Mouse (Mus musculus) spleen, adult 2 months (tissue): ENCODE measurements around the gene Atp6v0a1. TPM values are rescaled to one million over a fixed set of nuclear protein-coding genes. Genes with fewer than 3 reads are reported as not detected.

Experiments
- DNase-seq, 2 experiments: peaks; one replicate each; pipeline versions ENCODE4 v3.0.0 to v3.0.0-alpha.2; 2012 to 2021; ENCODE audit warnings: low spot score in 2 of 2, low read depth in 1 of 2
- H3K27ac ChIP-seq: fragments of 200-500 bp; 2 replicates; pipeline ENCODE4 v1.5.1; 2012; ENCODE audit warnings: low read length, inconsistent platforms; ENCODE audit not compliant: insufficient read depth
- H3K27me3 ChIP-seq: fragments of 200-500 bp; 2 replicates; pipeline ENCODE4 v1.6.1; 2012; ENCODE audit warnings: mild to moderate bottlenecking, moderate library complexity, low read length, inconsistent platforms; ENCODE audit not compliant: control insufficient read depth, insufficient read depth
- H3K36me3 ChIP-seq: fragments of 200-500 bp; 2 replicates; pipeline ENCODE4 v1.6.1; 2012; ENCODE audit warnings: mild to moderate bottlenecking, low read length, inconsistent platforms; ENCODE audit not compliant: control insufficient read depth, insufficient read depth
- H3K4me1 ChIP-seq: fragments of 200-500 bp; 2 replicates; pipeline ENCODE4 v1.6.1; 2011; ENCODE audit warnings: inconsistent platforms; ENCODE audit not compliant: control insufficient read depth, insufficient read depth, insufficient read length
- H3K4me3 ChIP-seq: fragments of 200-500 bp; 2 replicates; pipeline ENCODE4 v1.5.1; 2011; ENCODE audit warnings: mild to moderate bottlenecking, inconsistent platforms; ENCODE audit not compliant: insufficient read depth, insufficient read length; ENCODE audit errors: extremely low read depth
- CTCF ChIP-seq: fragments of 200-500 bp; IDR thresholded peaks from 2 replicates; pipeline ENCODE4 v1.5.1; 2011; ENCODE audit warnings: mild to moderate bottlenecking, inconsistent platforms; ENCODE audit not compliant: insufficient read depth, insufficient read length, insufficient replicate concordance; ENCODE audit errors: extremely low read depth
- POLR2A ChIP-seq: fragments of 200-500 bp; IDR thresholded peaks from 2 replicates; pipeline ENCODE4 v1.6.1; 2011; ENCODE audit warnings: low read depth, low read length, inconsistent platforms
- WGBS: fragments of 180-500 bp; shearing (Covaris S2); methylation state at CpG from one replicate; pipeline ENCODE4 v1.1.7; 2018; 5-methylcytosine and 5-hydroxymethylcytosine counted together
- polyA plus RNA-seq: library from polyadenylated mRNA; depleted of rRNA; stranded (reverse); fragments of >200 nt; gene quantifications from 2 replicates; pipeline ENCODE4 v1.2.3, GENCODE M21; 2012

The Atp6v0a1 gene
- polyA plus RNA-seq, 1 experiment, result 41.8 TPM

DNA sequence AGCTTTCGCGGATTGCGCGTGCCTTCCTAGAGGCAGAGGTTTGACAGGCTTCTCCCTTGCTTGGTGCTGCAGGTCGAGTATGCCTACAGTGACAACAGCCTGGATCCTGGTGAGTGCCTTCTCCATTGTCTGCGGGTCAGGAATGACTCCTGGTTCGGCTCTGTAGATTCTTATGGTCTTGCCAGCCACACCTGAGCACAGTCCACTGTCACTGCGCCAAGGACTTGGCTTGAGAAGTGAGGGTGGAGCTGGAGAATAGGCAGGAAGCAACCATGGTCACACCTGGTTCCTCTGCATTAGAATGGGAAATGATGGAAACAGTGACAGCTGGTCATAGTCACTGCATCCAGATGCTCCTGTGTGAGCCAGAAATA, 78.4 kb downstream of the Atp6v0a1 start:
- DNase-seq, result no peak
- no peaks in the 10 kb centered on the region for H3K27me3 ChIP-seq
- no peak for TF ChIP-seq CTCF
- TF ChIP-seq POLR2A, result no peak
- peaks cover 17% of the 10 kb centered on the region; the same call in 1 of the 2 replicates for H3K4me1 ChIP-seq
- H3K4me3 ChIP-seq, result peak overlapping the region; percentile 76
- H3K36me3 ChIP-seq, result peaks cover 29% of the 10 kb centered on the region
- 8% methylated on average over 8 of the region's 8 CpGs for WGBS
- H3K27ac ChIP-seq, result peak overlapping the region; percentile 11; the same call in 1 of the 2 replicates

DNA sequence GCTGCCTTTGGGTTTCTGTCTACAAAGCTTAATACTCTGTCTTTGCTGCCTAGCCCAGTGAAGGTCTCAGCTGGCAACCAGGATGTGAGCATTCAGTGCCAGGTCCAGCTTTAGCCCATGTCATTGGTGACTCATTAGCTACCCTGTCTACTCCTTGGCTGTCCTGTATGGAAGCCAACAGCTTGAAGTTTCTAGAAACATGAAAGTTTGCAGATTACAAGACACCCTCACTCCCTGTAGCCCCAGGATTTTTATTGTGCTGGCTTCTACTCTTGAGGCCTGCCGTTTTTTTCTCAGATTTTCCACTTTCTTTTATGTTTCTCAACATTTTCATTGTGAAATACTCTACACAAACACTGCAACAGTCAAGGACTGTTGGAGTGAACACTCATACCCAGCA, 80.7 kb downstream of the Atp6v0a1 start:
- Histone ChIP-seq H3K4me1 (peaks cover 13% of the 10 kb centered on the region; the same call in 1 of the 2 replicates), H3K36me3 (peaks cover 27% of the 10 kb centered on the region), H3K27me3 (no peaks in the 10 kb centered on the region), H3K27ac (no peak overlapping the region), H3K4me3 (no peak overlapping the region)
- TF ChIP-seq CTCF, result no peak
- no peak for TF ChIP-seq POLR2A
- WGBS, result 94% methylated on average over 1 of the region's 1 CpGs
- no peak for DNase-seq

DNA sequence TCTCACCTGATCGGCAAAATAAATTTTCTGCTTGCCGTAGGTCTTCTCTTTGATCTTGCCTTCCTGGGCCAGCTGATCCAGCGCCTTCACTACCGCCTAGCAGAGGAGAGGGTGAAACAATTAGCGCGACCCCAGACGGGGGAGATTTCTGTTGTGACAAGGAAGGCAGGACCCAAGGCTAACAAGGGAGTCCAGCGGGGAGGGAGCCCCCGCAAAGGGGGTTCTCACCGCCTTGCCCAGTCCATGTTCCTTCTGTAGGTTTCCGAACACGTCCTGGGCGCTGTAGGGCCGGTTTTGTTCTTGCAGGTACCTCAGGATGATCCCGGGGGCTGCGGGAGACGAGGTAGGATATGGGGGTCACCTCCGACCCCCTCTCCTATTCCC, 85.7 kb downstream of the Atp6v0a1 start:
- no peaks in the 10 kb centered on the region; the same call in 1 of the 2 replicates for H3K4me1 ChIP-seq
- under 1% methylated on average over 18 of the region's 18 CpGs for WGBS
- TF ChIP-seq POLR2A, result no peak
- no peak for TF ChIP-seq CTCF
- H3K4me3 ChIP-seq, result peak overlapping the region; percentile 96
- H3K36me3 ChIP-seq, result peaks cover 42% of the 10 kb centered on the region
- H3K27ac ChIP-seq, result no peak overlapping the region
- DNase-seq, result no peak
- H3K27me3 ChIP-seq, result no peaks in the 10 kb centered on the region

DNA sequence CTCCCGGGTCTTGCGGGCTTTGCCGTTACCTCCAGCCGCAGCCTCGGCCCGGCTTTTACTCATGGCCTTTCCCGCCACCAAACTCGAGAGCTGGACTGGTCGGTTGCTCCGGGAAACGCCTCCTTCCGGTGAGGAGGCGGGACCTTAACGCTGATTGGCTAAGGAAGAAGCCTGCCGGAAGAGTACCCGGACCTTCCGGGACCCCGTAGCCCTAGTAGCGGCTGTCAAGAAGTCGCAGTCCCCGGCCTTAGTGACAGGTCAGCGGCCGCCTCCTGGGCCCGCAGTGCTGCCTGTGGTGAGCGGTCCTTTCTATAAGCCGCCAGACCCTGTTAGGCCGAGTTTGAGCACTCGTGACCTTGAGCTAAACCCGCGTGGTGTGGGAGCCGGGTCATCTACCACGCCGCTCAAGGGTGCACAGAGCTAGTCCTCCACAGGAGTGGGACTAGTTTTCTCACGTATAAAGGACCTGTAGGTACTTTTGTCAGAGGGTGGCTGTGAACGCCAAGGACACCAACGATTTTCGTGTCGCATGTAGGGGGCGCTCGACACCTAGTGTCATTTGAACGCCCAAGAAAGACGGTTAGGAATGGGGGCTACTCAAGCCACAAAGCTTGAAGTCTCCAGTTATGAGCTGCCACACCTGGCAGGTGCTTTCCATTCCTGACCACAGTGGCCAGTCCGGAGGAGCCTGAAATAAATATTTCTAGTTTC, 86.2 kb downstream of the Atp6v0a1 start, which contains the start of gene Psmc3ip:
Psmc3ip (minus strand) TSS at position 123 of the 711 bp plus-strand sequence.
- peak; percentile 88 to 95 for DNase-seq
- peak within 1 kb of the TSS; percentile 85 for H3K27ac ChIP-seq
- TF ChIP-seq CTCF (peak; percentile 74; the same call in 1 of the 2 replicates), POLR2A (no peak; the same call in 1 of the 2 replicates)
- under 1% methylated on average over 43 of the region's 43 CpGs for whole genome bisulfite sequencing
- no peaks in the 10 kb centered on the region for H3K27me3 ChIP-seq
- peak within 1 kb of the TSS; percentile 96 for H3K4me3 ChIP-seq
- H3K36me3 ChIP-seq, result peaks cover 43% of the 10 kb centered on the region
- H3K4me1 ChIP-seq, result no peaks in the 10 kb centered on the region; the same call in 1 of the 2 replicates

DNA sequence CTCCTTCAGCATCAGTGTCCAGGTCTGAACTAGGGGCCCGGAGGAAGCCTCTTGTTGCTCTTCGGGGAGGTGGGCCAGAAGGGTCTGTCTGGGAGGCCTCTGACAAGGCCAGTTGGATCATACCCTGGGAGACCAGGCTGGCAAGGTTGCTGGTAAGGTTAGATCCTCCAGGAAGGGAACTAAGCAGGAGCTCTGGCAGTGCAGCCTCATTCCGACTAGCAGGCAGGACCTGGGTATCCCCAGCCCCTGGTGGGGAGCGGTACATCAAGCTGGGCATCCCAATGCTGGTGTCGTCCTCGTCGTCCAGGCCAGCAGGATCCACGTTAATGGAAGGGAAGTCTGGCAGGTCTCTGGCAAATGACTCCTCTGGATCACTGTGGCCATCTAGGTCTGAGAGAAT, 89.0 kb downstream of the Atp6v0a1 start:
- no peak overlapping the region for H3K4me3 ChIP-seq
- H3K27ac ChIP-seq, result no peak overlapping the region
- TF ChIP-seq POLR2A, result no peak
- TF ChIP-seq CTCF, result no peak
- no peaks in the 10 kb centered on the region for H3K27me3 ChIP-seq
- 95% methylated on average over 8 of the region's 8 CpGs for WGBS
- no peaks in the 10 kb centered on the region; the same call in 1 of the 2 replicates for H3K4me1 ChIP-seq
- H3K36me3 ChIP-seq, result peaks cover 47% of the 10 kb centered on the region
- DNase-seq, result no peak

DNA sequence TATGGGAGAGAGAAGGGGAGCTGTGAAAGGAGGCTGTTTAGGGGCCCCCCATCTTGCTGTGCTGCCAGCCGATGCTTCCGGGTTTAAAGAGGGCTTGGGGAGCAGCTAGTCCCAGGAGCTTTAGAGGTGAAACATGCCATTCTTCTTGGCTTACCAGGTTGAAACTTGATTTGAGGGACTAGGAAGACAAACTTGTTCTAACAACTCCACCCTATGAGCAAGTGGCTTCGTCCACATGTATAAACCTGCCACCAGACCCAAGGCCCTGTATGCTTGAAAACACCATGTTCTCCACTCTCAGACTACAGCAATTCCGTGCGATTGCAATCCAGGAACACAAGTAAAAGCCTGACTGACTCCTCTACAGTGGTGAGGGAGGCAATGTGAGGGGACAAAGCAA, 93.8 kb downstream of the Atp6v0a1 start:
- Histone ChIP-seq H3K27me3 (no peaks in the 10 kb centered on the region), H3K36me3 (peaks cover 54% of the 10 kb centered on the region), H3K4me1 (no peaks in the 10 kb centered on the region), H3K4me3 (no peak overlapping the region), H3K27ac (no peak overlapping the region)
- WGBS, result 92% methylated on average over 5 of the region's 5 CpGs
- DNase-seq, result no peak
- TF ChIP-seq POLR2A (no peak), CTCF (no peak)

DNA sequence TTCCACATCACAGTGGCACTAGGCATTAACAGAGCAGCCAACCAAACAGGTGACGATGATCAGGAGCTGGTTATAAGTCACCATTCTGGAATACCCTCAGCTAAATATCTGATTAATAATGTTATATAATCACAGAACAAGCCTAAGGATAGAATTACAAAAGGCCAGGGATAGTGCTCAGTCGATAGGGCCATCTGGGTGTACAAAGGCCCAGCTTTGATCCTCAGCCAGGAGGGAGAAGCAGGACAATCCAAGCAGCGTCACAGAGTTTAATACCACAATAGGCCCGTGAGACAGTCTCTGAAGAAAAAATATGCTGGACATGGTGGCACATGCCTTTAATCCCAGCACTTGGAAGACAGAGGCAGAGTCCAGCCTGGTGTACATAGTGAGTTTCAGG, 100.1 kb downstream of the Atp6v0a1 start:
- WGBS, result 88% methylated on average over 4 of the region's 4 CpGs

More for the DNA sequence above, 100.1 kb downstream of the Atp6v0a1 start:
- Histone ChIP-seq H3K4me1 (no peaks in the 10 kb centered on the region; the same call in 1 of the 2 replicates), H3K27ac (no peak overlapping the region), H3K4me3 (no peak overlapping the region), H3K36me3 (peaks cover 10% of the 10 kb centered on the region), H3K27me3 (no peaks in the 10 kb centered on the region)
- DNase-seq, result no peak
- TF ChIP-seq POLR2A (no peak), CTCF (no peak)
